Mouse (Mus musculus) midbrain, embryonic 12.5 days (tissue): ENCODE data around the gene Kcnc1. TPM values are rescaled to one million over a fixed set of nuclear protein-coding genes. Genes with fewer than 3 reads are reported as not detected.

Source experiments
- ATAC-seq: fragments of 200-750 bp; cut with Nextera tagmentation; 2 replicates; pipeline ENCODE4 v1.8.0; 2017; ENCODE audit warnings: low read depth, moderate TSS enrichment, moderate library complexity; ENCODE audit not compliant: low FRiP score
- H3K27ac ChIP-seq: fragments of 300-500 bp; sonication (generic); replicated peaks from 2 replicates; pipeline ENCODE4 v1.5.1; 2016; ENCODE audit warnings: mild to moderate bottlenecking
- H3K27me3 ChIP-seq: fragments of 300-500 bp; sonication (generic); 2 replicates; pipeline ENCODE4 v1.6.1; 2016; ENCODE audit warnings: mild to moderate bottlenecking
- H3K36me3 ChIP-seq: fragments of 300-500 bp; sonication (generic); 2 replicates; pipeline ENCODE4 v1.6.1; 2016
- H3K4me1 ChIP-seq: fragments of 300-500 bp; sonication (generic); 2 replicates; pipeline ENCODE4 v1.6.1; 2016
- H3K4me2 ChIP-seq: fragments of 300-500 bp; sonication (generic); replicated peaks from 2 replicates; pipeline ENCODE4 v1.6.1; 2016; ENCODE audit warnings: mild to moderate bottlenecking, moderate library complexity
- H3K4me3 ChIP-seq: fragments of 300-500 bp; sonication (generic); 2 replicates; pipeline ENCODE4 v1.5.1; 2016; ENCODE audit warnings: mild to moderate bottlenecking
- H3K9ac ChIP-seq: fragments of 300-500 bp; sonication (generic); replicated peaks from 2 replicates; pipeline ENCODE4 v1.6.1; 2016; ENCODE audit warnings: mild to moderate bottlenecking, moderate library complexity
- H3K9me3 ChIP-seq: fragments of 300-500 bp; sonication (generic); 2 replicates; pipeline ENCODE4 v1.6.1; 2016; ENCODE audit warnings: mild to moderate bottlenecking
- WGBS: fragments of 180-500 bp; shearing (Covaris S2); methylation state at CpG from one replicate; pipeline ENCODE4 v1.1.7; 2016; 5-methylcytosine and 5-hydroxymethylcytosine counted together
- polyA plus RNA-seq: library from polyadenylated mRNA; unstranded; fragments of >200 nt; fragmentation: Nextera tagmentation; extraction: Ambion mirVana; gene quantifications from 2 replicates; pipeline ENCODE4 v1.2.1, GENCODE M21; 2016

The Kcnc1 gene
- polyA plus RNA-seq, 1 experiment from 2014 or later, result 7.1 TPM

- peaks cover 8% of the 10 kb centered on the region for H3K4me1 ChIP-seq
- WGBS, result 89% methylated on average over 5 of the region's 5 CpGs
- H3K27me3 ChIP-seq, result no peaks in the 10 kb centered on the region
- H3K27ac ChIP-seq, result no peak overlapping the region
- H3K4me3 ChIP-seq, result no peak overlapping the region
- no peaks in the 10 kb centered on the region for H3K9me3 ChIP-seq
- no peak for ATAC-seq
- H3K9ac ChIP-seq, result no peak overlapping the region
- no peak overlapping the region for H3K4me2 ChIP-seq
- no peaks in the 10 kb centered on the region for H3K36me3 ChIP-seq
These were observed 39.5 kb downstream of the Kcnc1 start for GRCm38 (mm10) chr7:46435833-46436232.

- Histone ChIP-seq H3K36me3 (no peaks in the 10 kb centered on the region), H3K4me2 (no peak overlapping the region), H3K4me1 (peaks cover 5% of the 10 kb centered on the region), H3K9me3 (no peaks in the 10 kb centered on the region), H3K27ac (no peak overlapping the region), H3K27me3 (no peaks in the 10 kb centered on the region), H3K9ac (no peak overlapping the region), H3K4me3 (no peak overlapping the region)
- 81% methylated on average over 9 of the region's 9 CpGs for WGBS
- ATAC-seq, result no peak
These were observed 42.3 kb downstream of the Kcnc1 start for GRCm38 (mm10) chr7:46438537-46439141.

GRCm38 (mm10) chr7:46443163-46443562 is 46.9 kb downstream of the Kcnc1 start:
- WGBS, result 86% methylated on average over 10 of the region's 10 CpGs
- Histone ChIP-seq H3K9me3 (no peaks in the 10 kb centered on the region), H3K4me2 (no peak overlapping the region), H3K27ac (no peak overlapping the region), H3K36me3 (no peaks in the 10 kb centered on the region), H3K9ac (no peak overlapping the region), H3K27me3 (no peaks in the 10 kb centered on the region), H3K4me1 (peaks cover 3% of the 10 kb centered on the region; the same call in 1 of the 2 replicates), H3K4me3 (no peak overlapping the region)
- no peak for ATAC-seq

GRCm38 (mm10) chr7:46445896-46446295 is 49.6 kb downstream of the Kcnc1 start:
- Histone ChIP-seq H3K9ac (no peak overlapping the region), H3K4me1 (peaks cover 15% of the 10 kb centered on the region), H3K4me2 (no peak overlapping the region), H3K4me3 (no peak overlapping the region), H3K36me3 (no peaks in the 10 kb centered on the region), H3K27ac (no peak overlapping the region), H3K27me3 (no peaks in the 10 kb centered on the region), H3K9me3 (no peaks in the 10 kb centered on the region)
- 85% methylated on average over 6 of the region's 6 CpGs for WGBS
- no peak for ATAC-seq

- no peak overlapping the region for H3K27ac ChIP-seq
- 67% methylated on average over 9 of the region's 9 CpGs for WGBS
- no peak overlapping the region for H3K9ac ChIP-seq
- H3K4me1 ChIP-seq, result peaks cover 15% of the 10 kb centered on the region
- H3K9me3 ChIP-seq, result no peaks in the 10 kb centered on the region
- no peaks in the 10 kb centered on the region for H3K36me3 ChIP-seq
- no peak for ATAC-seq
- peaks cover 3% of the 10 kb centered on the region; the same call in 1 of the 2 replicates for H3K27me3 ChIP-seq
- no peak overlapping the region for H3K4me2 ChIP-seq
- no peak overlapping the region for H3K4me3 ChIP-seq
These were observed 51.3 kb downstream of the Kcnc1 start for GRCm38 (mm10) chr7:46447473-46448165.

GRCm38 (mm10) chr7:46448922-46449645 is 52.8 kb downstream of the Kcnc1 start:
- H3K36me3 ChIP-seq, result no peaks in the 10 kb centered on the region
- H3K27me3 ChIP-seq, result peaks cover 6% of the 10 kb centered on the region; the same call in 1 of the 2 replicates
- peaks cover 25% of the 10 kb centered on the region for H3K4me1 ChIP-seq
- no peaks in the 10 kb centered on the region for H3K9me3 ChIP-seq
- WGBS, result 51% methylated on average over 6 of the region's 6 CpGs
- no peak overlapping the region for H3K4me3 ChIP-seq
- H3K4me2 ChIP-seq, result no peak overlapping the region
- H3K27ac ChIP-seq, result peak overlapping the region; percentile 1; the same call in 1 of the 2 replicates
- no peak overlapping the region for H3K9ac ChIP-seq
- ATAC-seq, result no peak

GRCm38 (mm10) chr7:46453930-46454679 is 57.8 kb downstream of the Kcnc1 start:
- ATAC-seq, result peak; percentile 90
- H3K4me1 ChIP-seq, result peaks cover 29% of the 10 kb centered on the region
- H3K27ac ChIP-seq, result peak overlapping the region; percentile 71
- H3K4me3 ChIP-seq, result no peak overlapping the region
- WGBS, result 25% methylated on average over 10 of the region's 10 CpGs
- H3K4me2 ChIP-seq, result no peak overlapping the region
- H3K9ac ChIP-seq, result no peak overlapping the region
- no peaks in the 10 kb centered on the region for H3K36me3 ChIP-seq
- peaks cover 6% of the 10 kb centered on the region; the same call in 1 of the 2 replicates for H3K27me3 ChIP-seq
- H3K9me3 ChIP-seq, result no peaks in the 10 kb centered on the region

- no peak for ATAC-seq
These were observed 61.6 kb downstream of the Kcnc1 start for GRCm38 (mm10) chr7:46457889-46458288.

GRCm38 (mm10) chr7:46459200-46459599 is 62.9 kb downstream of the Kcnc1 start:
- Histone ChIP-seq H3K9ac (no peak overlapping the region), H3K27ac (peak overlapping the region; percentile 32; the same call in 1 of the 2 replicates), H3K9me3 (0 out of 2 replicates have a peak, but pooled peaks cover 3% of the 10 kb centered on the region), H3K4me1 (peaks cover 12% of the 10 kb centered on the region), H3K36me3 (no peaks in the 10 kb centered on the region), H3K27me3 (no peaks in the 10 kb centered on the region), H3K4me3 (no peak overlapping the region), H3K4me2 (no peak overlapping the region)
- WGBS, result 85% methylated on average over 2 of the region's 2 CpGs
- peak; percentile 18; the same call in 1 of the 2 replicates for ATAC-seq

More at GRCm38 (mm10) chr7:46457889-46458288, 61.6 kb downstream of the Kcnc1 start:
- Histone ChIP-seq H3K4me2 (no peak overlapping the region), H3K27ac (no peak overlapping the region), H3K4me1 (peaks cover 23% of the 10 kb centered on the region), H3K4me3 (no peak overlapping the region), H3K36me3 (no peaks in the 10 kb centered on the region), H3K27me3 (0 out of 2 replicates have a peak, but pooled peaks cover 1% of the 10 kb centered on the region), H3K9ac (no peak overlapping the region), H3K9me3 (0 out of 2 replicates have a peak, but pooled peaks cover 3% of the 10 kb centered on the region)
- 84% methylated on average over 3 of the region's 3 CpGs for WGBS

- peak overlapping the region; percentile 32; the same call in 1 of the 2 replicates for H3K27ac ChIP-seq
- H3K4me1 ChIP-seq, result peaks cover 7% of the 10 kb centered on the region
- no peaks in the 10 kb centered on the region for H3K27me3 ChIP-seq
- ATAC-seq, result no peak
- H3K9ac ChIP-seq, result no peak overlapping the region
- H3K36me3 ChIP-seq, result no peaks in the 10 kb centered on the region
- H3K9me3 ChIP-seq, result 0 out of 2 replicates have a peak, but pooled peaks cover 3% of the 10 kb centered on the region
- H3K4me2 ChIP-seq, result no peak overlapping the region
- 70% methylated on average over 9 of the region's 9 CpGs for WGBS
- no peak overlapping the region for H3K4me3 ChIP-seq
These were observed 63.4 kb downstream of the Kcnc1 start for GRCm38 (mm10) chr7:46459605-46460245.

- no peak overlapping the region for H3K9ac ChIP-seq
- no peaks in the 10 kb centered on the region for H3K27me3 ChIP-seq
- peaks cover 7% of the 10 kb centered on the region for H3K4me1 ChIP-seq
- no peak for ATAC-seq
- no peak overlapping the region for H3K4me2 ChIP-seq
- no peak overlapping the region for H3K4me3 ChIP-seq
- 70% methylated on average over 8 of the region's 8 CpGs for WGBS
- no peaks in the 10 kb centered on the region for H3K36me3 ChIP-seq
- 0 out of 2 replicates have a peak, but pooled peaks cover 3% of the 10 kb centered on the region for H3K9me3 ChIP-seq
- no peak overlapping the region for H3K27ac ChIP-seq
These were observed 66.0 kb downstream of the Kcnc1 start for GRCm38 (mm10) chr7:46462287-46462686.
